Mouse (Mus musculus) forebrain, embryonic 16.5 days (tissue): ENCODE results near the gene Rassf5. TPM values are rescaled to one million over a fixed set of nuclear protein-coding genes. Genes with fewer than 3 reads are reported as not detected.

Source experiments
- ATAC-seq: fragments of 200-750 bp; cut with Nextera tagmentation; 2 replicates; pipeline ENCODE4 v1.8.0; 2017; ENCODE audit warnings: mild to moderate bottlenecking, moderate library complexity
- H3K27ac ChIP-seq: fragments of 300-500 bp; sonication (generic); 2 replicates; pipeline ENCODE4 v1.5.1; 2014; ENCODE audit warnings: low read length, control low read depth
- H3K27me3 ChIP-seq: fragments of 300-500 bp; sonication (generic); replicated peaks from 2 replicates; pipeline ENCODE4 v1.6.1; 2014; ENCODE audit warnings: low read length; ENCODE audit not compliant: control insufficient read depth, insufficient read depth
- H3K36me3 ChIP-seq: fragments of 300-500 bp; sonication (generic); 2 replicates; pipeline ENCODE4 v1.6.1; 2014; ENCODE audit not compliant: control insufficient read depth, insufficient read depth
- H3K4me1 ChIP-seq: fragments of 300-500 bp; sonication (generic); replicated peaks from 2 replicates; pipeline ENCODE4 v1.6.1; 2014; ENCODE audit warnings: low read length; ENCODE audit not compliant: control insufficient read depth, insufficient read depth
- H3K4me2 ChIP-seq: fragments of 300-500 bp; sonication (generic); 2 replicates; pipeline ENCODE4 v1.6.1; 2014; ENCODE audit warnings: mild to moderate bottlenecking, low read length, control low read depth
- H3K4me3 ChIP-seq: fragments of 300-500 bp; sonication (generic); replicated peaks from 2 replicates; pipeline ENCODE4 v1.5.1; 2014; ENCODE audit warnings: mild to moderate bottlenecking, low read length, control low read depth
- H3K9ac ChIP-seq: fragments of 300-500 bp; sonication (generic); replicated peaks from 2 replicates; pipeline ENCODE4 v1.6.1; 2014; ENCODE audit warnings: low read depth, low read length, control low read depth
- H3K9me3 ChIP-seq: fragments of 300-500 bp; sonication (generic); 2 replicates; pipeline ENCODE4 v1.6.1; 2016; ENCODE audit warnings: low read length; ENCODE audit not compliant: control insufficient read depth
- WGBS: fragments of 180-500 bp; shearing (Covaris S2); extraction: QIAGEN DNeasy Blood & Tissue Kit; methylation state at CpG from one replicate; pipeline ENCODE4 v1.1.7; 2014; 5-methylcytosine and 5-hydroxymethylcytosine counted together
- polyA plus RNA-seq: library from polyadenylated mRNA; unstranded; fragments of >200 nt; fragmentation: Nextera tagmentation; extraction: Ambion mirVana; gene quantifications from 2 replicates; pipeline ENCODE4 v1.2.1, GENCODE M21; 2015

The Rassf5 gene
- polyA plus RNA-seq, 1 experiment from 2014 or later, result 2.5 TPM

- H3K27me3 ChIP-seq, result no peaks in the 10 kb centered on the region
- no peak for ATAC-seq
- no peak overlapping the region for H3K27ac ChIP-seq
- no peak overlapping the region for H3K4me2 ChIP-seq
- H3K4me1 ChIP-seq, result no peaks in the 10 kb centered on the region
- H3K9ac ChIP-seq, result no peak overlapping the region
- no peak overlapping the region for H3K4me3 ChIP-seq
- no peaks in the 10 kb centered on the region for H3K9me3 ChIP-seq
- H3K36me3 ChIP-seq, result no peaks in the 10 kb centered on the region
- WGBS, result 68% methylated on average over 3 of the region's 3 CpGs
Measured at GRCm38 (mm10) chr1:131193746-131194145, 51.3 kb downstream of the Rassf5 start.

- H3K9me3 ChIP-seq, result no peaks in the 10 kb centered on the region
- no peak overlapping the region for H3K9ac ChIP-seq
- 96% methylated on average over 5 of the region's 5 CpGs for WGBS
- no peaks in the 10 kb centered on the region for H3K36me3 ChIP-seq
- no peaks in the 10 kb centered on the region for H3K4me1 ChIP-seq
- ATAC-seq, result no peak
- H3K27me3 ChIP-seq, result no peaks in the 10 kb centered on the region
- H3K4me2 ChIP-seq, result no peak overlapping the region
- no peak overlapping the region for H3K27ac ChIP-seq
- no peak overlapping the region for H3K4me3 ChIP-seq
Measured at GRCm38 (mm10) chr1:131188655-131189054, 56.4 kb downstream of the Rassf5 start.

GRCm38 (mm10) chr1:131187856-131188255, 57.2 kb downstream of the Rassf5 start:
- Histone ChIP-seq H3K4me3 (no peak overlapping the region), H3K27ac (no peak overlapping the region), H3K36me3 (no peaks in the 10 kb centered on the region), H3K4me1 (no peaks in the 10 kb centered on the region), H3K27me3 (no peaks in the 10 kb centered on the region), H3K9me3 (no peaks in the 10 kb centered on the region), H3K9ac (no peak overlapping the region), H3K4me2 (no peak overlapping the region)
- 88% methylated on average over 5 of the region's 5 CpGs for WGBS
- ATAC-seq, result no peak

- H3K27ac ChIP-seq, result no peak overlapping the region
- no peaks in the 10 kb centered on the region for H3K36me3 ChIP-seq
- no peak for ATAC-seq
- H3K4me1 ChIP-seq, result no peaks in the 10 kb centered on the region
- no peak overlapping the region for H3K4me3 ChIP-seq
- no peaks in the 10 kb centered on the region for H3K27me3 ChIP-seq
- 75% methylated on average over 6 of the region's 6 CpGs for WGBS
- H3K9ac ChIP-seq, result no peak overlapping the region
- H3K9me3 ChIP-seq, result no peaks in the 10 kb centered on the region
- no peak overlapping the region for H3K4me2 ChIP-seq
Measured at GRCm38 (mm10) chr1:131186995-131187394, 58.1 kb downstream of the Rassf5 start.

- ATAC-seq, result no peak; the same call in 1 of the 2 replicates
- H3K9me3 ChIP-seq, result no peaks in the 10 kb centered on the region
- no peaks in the 10 kb centered on the region for H3K4me1 ChIP-seq
- peaks cover 2% of the 10 kb centered on the region; the same call in 1 of the 2 replicates for H3K36me3 ChIP-seq
- no peak overlapping the region for H3K27ac ChIP-seq
- H3K9ac ChIP-seq, result no peak overlapping the region
- no peaks in the 10 kb centered on the region for H3K27me3 ChIP-seq
- H3K4me2 ChIP-seq, result no peak overlapping the region
- WGBS, result 87% methylated on average over 13 of the region's 13 CpGs
- no peak overlapping the region for H3K4me3 ChIP-seq
Measured at GRCm38 (mm10) chr1:131185821-131186506, 59.1 kb downstream of the Rassf5 start.

- no peak overlapping the region for H3K4me2 ChIP-seq
- WGBS, result 82% methylated on average over 8 of the region's 8 CpGs
- H3K9me3 ChIP-seq, result no peaks in the 10 kb centered on the region
- no peak overlapping the region for H3K4me3 ChIP-seq
- no peak overlapping the region for H3K27ac ChIP-seq
- no peak overlapping the region for H3K9ac ChIP-seq
- no peaks in the 10 kb centered on the region for H3K27me3 ChIP-seq
- H3K36me3 ChIP-seq, result peaks cover 3% of the 10 kb centered on the region; the same call in 1 of the 2 replicates
- no peaks in the 10 kb centered on the region for H3K4me1 ChIP-seq
- ATAC-seq, result no peak
Measured at GRCm38 (mm10) chr1:131184956-131185660, 60.0 kb downstream of the Rassf5 start.

GRCm38 (mm10) chr1:131184253-131184955, 60.7 kb downstream of the Rassf5 start:
- Histone ChIP-seq H3K36me3 (peaks cover 4% of the 10 kb centered on the region; the same call in 1 of the 2 replicates), H3K9ac (no peak overlapping the region), H3K27ac (no peak overlapping the region), H3K27me3 (no peaks in the 10 kb centered on the region), H3K4me3 (no peak overlapping the region), H3K4me1 (no peaks in the 10 kb centered on the region), H3K4me2 (no peak overlapping the region), H3K9me3 (no peaks in the 10 kb centered on the region)
- ATAC-seq, result no peak
- 89% methylated on average over 9 of the region's 9 CpGs for WGBS

GRCm38 (mm10) chr1:131183201-131183600, 61.9 kb downstream of the Rassf5 start:
- H3K4me3 ChIP-seq, result no peak overlapping the region
- H3K4me1 ChIP-seq, result no peaks in the 10 kb centered on the region
- ATAC-seq, result no peak

More at GRCm38 (mm10) chr1:131183201-131183600, 61.9 kb downstream of the Rassf5 start:
- Histone ChIP-seq H3K27me3 (no peaks in the 10 kb centered on the region), H3K36me3 (peaks cover 4% of the 10 kb centered on the region; the same call in 1 of the 2 replicates), H3K9ac (no peak overlapping the region), H3K9me3 (no peaks in the 10 kb centered on the region), H3K27ac (no peak overlapping the region), H3K4me2 (no peak overlapping the region)
- 84% methylated on average over 7 of the region's 7 CpGs for WGBS
